Mouse (Mus musculus) adrenal gland, adult 8-10 months (tissue): ENCODE results near the gene Rptor. TPM values are rescaled to one million over a fixed set of nuclear protein-coding genes. Genes with fewer than 3 reads are reported as not detected.

Source experiments
- DNase-seq: peaks from one replicate; pipeline ENCODE4 v3.0.0; 2022
- total RNA-seq, 4 experiments: library from RNA; stranded (reverse); gene quantifications; 2 replicates each; pipeline ENCODE4 v1.2.4; 2022

Rptor gene
- total RNA-seq, 4 experiments from 2014 or later, result 57.6 to 74.5 (median 59.9) TPM

DNA sequence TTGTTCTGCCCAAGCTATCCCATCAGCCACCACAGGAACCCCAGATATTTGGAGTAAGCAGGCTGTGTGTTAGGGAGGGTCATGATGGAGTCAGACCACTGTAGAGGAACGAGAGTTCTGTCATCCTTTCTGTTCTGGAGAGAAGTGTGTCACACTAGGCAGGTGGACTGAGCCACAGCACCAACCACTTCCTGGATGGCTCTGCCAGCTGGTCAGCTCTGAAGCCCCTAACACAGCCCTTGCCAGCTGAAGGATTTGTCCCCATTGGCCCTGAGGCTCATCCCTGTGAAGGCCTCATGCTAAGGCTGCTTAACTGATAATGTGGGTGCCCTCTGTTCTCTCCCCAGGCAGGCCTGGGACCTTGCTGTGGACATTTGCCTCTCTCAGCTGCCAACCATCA is 208.9 kb downstream of the Rptor start:
- DNase-seq, result no peak

DNA sequence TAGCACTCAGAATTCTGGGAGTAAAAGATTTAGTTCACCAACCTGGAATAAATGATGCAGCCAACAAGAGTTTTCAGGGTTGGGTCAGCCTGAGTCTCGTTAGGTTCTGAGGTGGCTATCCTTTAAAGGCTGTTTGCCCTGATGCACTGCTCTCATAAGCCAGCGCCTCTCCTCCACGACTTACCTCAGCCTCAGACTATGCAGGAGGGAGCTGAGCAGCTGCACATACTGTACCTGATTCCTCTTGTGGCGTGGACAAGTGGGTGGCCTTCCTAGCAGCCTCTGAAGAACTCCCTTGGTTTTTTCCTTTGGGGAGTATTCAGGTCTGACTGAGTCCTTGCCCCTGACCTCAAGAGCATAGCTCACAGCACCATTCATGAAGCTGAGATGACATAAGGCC is 209.4 kb downstream of the Rptor start:
- no peak for DNase-seq

DNA sequence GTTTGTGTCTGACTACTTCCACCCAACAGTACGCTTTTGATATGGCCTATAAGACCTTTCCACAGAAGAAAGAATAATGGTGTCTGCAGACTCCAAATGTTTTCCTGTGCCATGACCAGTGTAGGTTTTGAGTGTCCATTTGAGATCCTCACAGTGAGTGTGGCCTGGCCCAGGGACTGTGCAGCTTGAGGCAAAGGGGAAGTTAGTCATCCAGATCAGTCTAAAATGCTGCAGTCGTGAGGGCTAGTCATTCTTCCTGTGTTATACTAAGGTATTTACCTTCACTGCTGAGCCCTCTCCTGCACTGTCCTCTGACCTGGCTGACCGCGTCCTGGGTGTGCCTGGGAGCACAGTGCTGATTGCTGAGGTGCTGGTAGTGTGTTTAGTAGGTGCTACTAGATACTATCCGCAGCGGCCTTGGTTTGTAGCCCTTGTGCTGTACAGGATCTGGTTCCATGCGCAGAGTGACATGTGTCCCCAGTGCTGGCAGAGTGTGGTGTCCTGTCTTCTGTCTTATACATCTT is 211.4 kb downstream of the Rptor start:
- no peak for DNase-seq

GRCm38 (mm10) chr11:119816798-119817361 is 214.2 kb downstream of the Rptor start:
- no peak for DNase-seq

DNA sequence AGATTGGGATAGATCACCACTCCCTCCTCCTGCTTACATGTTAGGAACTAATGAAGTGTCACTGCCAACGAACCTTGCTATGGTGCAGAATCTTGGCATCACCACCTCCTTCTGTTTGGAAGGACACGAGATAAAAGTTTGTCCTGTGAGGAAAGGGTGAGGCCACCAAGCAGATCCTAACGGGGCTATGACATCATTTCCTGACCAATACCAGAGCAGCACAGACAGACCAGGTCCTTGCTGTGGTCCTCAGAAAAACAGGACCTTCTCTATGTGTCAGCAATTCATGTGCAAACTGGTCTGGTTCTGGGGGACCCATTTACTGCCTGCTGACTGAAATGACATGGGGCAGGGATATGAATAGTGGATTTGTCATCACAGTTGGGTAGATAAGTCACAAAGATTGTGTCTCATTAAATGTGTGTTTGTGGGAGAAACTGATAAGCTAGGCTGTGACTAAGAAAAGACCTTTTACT is 214.7 kb downstream of the Rptor start:
- no peak for DNase-seq

GRCm38 (mm10) chr11:119817898-119818297 is 215.2 kb downstream of the Rptor start:
- DNase-seq, result no peak

GRCm38 (mm10) chr11:119821514-119821913 is 218.8 kb downstream of the Rptor start:
- DNase-seq, result no peak

DNA sequence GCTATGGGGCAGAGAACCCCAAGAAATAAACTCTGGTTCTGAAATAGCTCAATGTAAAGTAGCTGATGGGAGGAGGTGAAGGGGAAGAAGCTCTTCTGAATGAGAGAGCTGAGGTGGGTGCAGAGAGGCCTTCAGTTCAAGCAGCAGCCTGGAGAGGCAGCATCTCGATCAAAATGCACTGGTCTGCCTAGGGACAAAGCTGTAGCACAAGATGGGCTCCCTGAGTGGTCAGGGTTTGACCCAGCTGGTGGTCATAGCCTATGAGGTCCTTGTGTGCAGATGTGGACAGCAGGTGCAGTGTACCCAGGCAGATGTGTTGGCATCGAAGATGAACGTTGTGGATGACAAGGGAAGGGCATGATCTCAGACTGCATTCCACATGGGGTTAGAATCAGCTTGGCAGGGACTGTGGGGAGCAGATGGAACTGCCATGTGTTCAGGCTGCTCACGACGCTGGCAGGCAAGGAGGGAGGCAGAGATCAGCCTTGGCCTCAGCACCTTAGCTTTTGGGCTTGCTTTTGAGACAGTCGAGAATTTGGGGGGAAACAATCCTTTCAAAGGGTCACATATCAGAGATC is 221.5 kb downstream of the Rptor start:
- DNase-seq, result no peak

DNA sequence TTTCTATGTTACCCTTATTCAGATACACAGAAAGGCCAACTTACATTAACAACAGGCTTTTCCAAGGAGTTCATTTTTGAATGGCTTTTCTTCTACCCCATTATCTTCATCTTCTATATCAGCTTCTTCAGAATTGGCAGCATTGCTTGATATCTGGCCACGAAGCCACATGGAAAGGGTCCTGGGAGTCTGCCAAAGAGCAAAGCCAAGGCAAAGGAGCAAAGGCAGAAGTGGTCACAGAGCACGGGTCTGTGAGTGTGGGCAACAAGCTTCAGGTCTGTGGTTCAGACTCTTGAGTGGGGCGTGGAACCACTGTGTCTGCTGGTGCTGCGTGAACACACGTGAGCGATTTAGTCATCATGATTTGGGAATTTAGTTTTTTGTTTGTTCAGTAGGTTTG is 223.1 kb downstream of the Rptor start:
- DNase-seq, result no peak

GRCm38 (mm10) chr11:119826239-119826638 is 223.5 kb downstream of the Rptor start:
- no peak for DNase-seq

- DNase-seq, result no peak
Observed at GRCm38 (mm10) chr11:119829116-119829515, 226.4 kb downstream of the Rptor start.

DNA sequence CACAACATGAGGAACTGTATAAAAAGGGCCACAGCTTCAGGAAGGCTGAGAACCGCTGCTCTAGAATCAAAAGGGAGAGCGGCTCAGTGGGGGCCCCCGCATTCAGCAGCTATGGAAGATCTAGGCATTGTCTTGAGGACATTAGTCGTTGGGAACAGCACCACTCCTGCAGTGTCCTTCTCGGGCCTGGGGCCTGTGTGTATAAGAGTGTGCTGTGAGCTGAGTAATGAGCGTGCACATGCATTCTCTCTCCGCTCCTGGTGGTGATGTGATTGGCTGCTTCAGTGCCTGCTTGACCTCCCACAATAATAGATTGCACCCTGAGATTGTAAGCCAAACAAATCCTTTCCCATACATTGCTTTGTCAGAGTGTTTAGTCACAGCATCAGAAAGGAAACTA is 229.0 kb downstream of the Rptor start:
- no peak for DNase-seq

- DNase-seq, result no peak
Observed at GRCm38 (mm10) chr11:119833311-119833710, 230.6 kb downstream of the Rptor start.

- DNase-seq, result no peak
Observed at GRCm38 (mm10) chr11:119833877-119834804, 231.4 kb downstream of the Rptor start.

DNA sequence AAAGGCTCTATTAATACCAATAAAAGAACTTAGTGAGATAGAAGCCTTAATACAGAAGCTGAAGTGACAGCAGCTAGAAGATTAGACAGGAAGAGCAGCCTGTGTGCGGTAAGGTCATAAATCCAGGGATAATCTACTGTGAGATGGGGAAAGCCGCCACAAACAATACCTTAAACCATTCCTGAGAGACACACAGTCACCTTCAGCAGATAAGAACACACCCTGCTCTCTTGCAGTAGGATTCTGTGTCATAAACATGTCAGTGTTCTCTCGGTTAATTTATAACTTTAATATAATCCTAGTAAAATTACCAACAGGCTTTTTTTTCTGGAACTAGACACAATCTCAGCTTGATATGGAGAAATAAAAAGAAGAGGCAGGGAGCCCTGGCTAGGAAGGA is 233.6 kb downstream of the Rptor start:
- no peak for DNase-seq

DNA sequence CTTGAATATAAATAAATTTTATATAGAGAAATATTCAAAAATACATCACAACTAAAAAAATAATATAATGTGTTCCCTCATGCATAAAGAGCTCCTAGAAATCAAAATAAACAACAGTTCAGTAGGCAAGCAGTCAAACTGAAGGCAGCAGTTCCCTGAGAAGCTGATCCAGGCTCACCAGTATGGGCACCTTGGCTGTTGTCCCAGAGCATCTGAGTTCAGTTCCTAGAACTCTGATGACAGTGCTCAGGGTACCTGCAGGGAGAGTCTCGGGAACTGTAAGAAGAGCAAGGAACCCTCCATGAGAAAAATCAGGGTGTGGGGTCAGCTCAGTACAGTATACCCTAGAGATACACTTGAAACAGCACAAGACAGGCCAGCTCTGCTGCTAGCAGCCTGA is 235.1 kb downstream of the Rptor start:
- DNase-seq, result no peak

DNA sequence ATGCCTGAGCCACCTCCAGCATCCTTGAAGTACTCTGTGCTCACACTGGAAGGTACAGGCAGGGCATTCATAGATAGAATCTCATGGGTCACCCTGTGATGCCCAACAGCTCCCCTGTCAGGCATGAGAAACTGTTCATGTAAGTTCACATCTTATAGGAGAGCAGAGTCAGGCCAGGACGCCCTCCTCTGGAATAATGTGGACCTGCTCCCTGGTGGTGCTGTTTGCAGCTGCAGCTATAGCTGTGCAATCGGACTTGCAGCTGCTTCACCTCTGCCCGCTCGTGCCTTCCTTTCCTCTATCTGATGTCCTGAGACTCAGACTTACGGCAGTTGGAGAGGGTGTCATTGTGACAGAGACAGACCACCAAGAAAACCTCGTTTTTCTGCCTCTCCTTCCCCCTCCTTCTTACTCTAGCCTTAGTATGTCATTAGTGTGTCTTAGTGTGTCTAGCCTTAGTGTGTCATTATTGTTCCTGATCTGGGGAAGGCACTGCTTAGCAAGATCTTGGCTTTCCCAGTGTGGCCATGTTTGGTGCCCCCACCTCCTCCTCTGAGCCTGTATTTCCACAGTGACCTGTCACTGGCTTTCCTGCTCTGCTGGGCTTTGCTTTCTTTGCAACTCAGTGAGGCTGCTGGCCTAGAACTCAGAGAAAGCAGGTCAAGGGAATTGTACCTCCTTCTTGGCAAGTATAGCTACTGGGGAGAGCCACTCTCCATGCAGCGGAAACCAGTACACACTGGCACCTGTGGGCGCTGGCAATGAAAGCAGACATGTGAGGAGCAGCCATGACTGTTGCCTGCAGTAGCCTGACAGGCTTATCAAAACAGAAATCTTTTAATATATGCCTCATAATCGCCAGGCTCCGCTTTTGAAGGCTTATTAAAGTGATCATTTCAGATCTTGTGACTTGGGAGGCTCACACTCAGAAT is 237.0 kb downstream of the Rptor start:
- no peak for DNase-seq

GRCm38 (mm10) chr11:119846608-119847007 is 243.9 kb downstream of the Rptor start:
- no peak for DNase-seq

- DNase-seq, result no peak
Observed at GRCm38 (mm10) chr11:119847076-119847475, 244.4 kb downstream of the Rptor start.

DNA sequence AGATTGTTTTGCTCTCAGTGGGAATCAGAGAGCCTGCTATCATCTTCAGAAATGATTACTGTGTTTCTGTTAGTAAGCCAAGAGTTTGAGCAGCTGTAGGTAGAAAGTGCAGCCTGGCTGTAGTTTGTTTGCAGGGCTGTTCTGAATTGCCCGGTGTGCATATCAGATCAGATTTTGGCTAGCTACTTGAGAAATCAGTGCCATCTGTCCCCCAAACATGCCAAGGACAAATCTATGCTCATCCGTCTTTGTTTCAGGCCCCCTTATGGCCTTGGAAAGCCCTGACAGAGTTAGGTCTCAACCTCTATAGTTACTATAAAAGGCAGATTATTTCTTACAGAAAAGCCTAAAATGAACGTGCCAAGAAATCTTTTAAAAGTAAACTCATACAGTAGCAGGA is 244.9 kb downstream of the Rptor start:
- no peak for DNase-seq

DNA sequence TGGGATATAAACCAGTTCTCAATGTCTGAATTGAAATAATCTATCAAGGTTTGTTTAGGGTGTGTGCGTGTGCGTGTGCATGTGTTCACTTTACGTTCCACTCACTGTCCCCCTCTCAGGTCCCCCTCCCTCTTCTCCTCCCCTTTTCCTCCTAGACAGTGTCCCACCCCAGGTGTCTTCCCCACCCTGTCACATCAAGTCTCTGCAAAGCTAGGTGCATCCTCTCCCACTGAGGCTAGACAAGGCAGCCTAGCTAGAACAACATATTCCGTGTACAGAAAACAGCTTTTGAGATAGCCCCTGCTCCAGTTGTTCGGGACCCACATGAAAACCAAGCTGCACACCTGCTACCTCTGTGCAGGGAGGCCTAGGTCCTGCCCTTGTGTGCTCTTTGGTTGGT is 245.5 kb downstream of the Rptor start:
- DNase-seq, result no peak

DNA sequence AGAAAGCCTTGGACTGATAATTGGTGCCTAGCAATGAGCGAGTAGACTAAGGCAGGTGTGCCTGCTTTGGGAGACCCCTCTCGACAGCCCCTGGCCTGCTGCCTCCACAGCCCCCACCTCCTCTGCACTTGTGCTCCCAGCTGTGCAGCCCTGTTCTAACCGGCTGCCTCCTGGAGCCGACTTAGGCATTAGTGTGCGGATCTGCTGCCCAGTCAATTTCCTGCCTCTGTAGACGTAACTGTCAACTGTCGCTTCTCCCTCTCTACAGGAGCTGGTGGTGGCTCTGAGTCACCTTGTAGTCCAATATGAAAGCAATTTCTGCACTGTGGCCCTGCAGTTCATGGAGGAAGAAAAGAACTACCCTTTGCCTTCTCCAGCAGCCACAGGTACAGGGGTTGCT is 253.3 kb downstream of the Rptor start:
- no peak for DNase-seq
